Mouse (Mus musculus) kidney, adult 18-20 months (tissue): Measurements from ENCODE around the gene 0610012G03Rik.
A peak's percentile ranks its signal among the peaks of the same experiment; 100 is the strongest.
"Not testable (repeated sequence)": the region's sequence is repeated elsewhere in the genome, so short reads cannot be mapped to it uniquely, and the experiment has no call there.

Source experiments
- DNase-seq: peaks from one replicate; pipeline ENCODE4 v3.0.0; 2021

Gene 0610012G03Rik

GRCm38 (mm10) chr16:31948345-31948774 lies at the start of gene 0610012G03Rik, which contains the start of gene Ncbp2:
Gene 0610012G03Rik, minus strand, starts transcription at chr16:31948494.
Gene Ncbp2, plus strand, starts transcription at chr16:31948513.
- DNase-seq: peak; percentile 97

GRCm38 (mm10) chr16:31996371-31996770 lies 48.1 kb upstream of the 0610012G03Rik start:
- DNase-seq: no peak

GRCm38 (mm10) chr16:31993946-31994345 lies 45.7 kb upstream of the 0610012G03Rik start:
- no peak for DNase-seq

- no peak for DNase-seq
Measured at GRCm38 (mm10) chr16:31993195-31993594, 44.9 kb upstream of the 0610012G03Rik start.

- no peak for DNase-seq
Measured at GRCm38 (mm10) chr16:31992039-31992438, 43.7 kb upstream of the 0610012G03Rik start.

GRCm38 (mm10) chr16:31980946-31981345 lies 32.7 kb upstream of the 0610012G03Rik start:
- no peak for DNase-seq

GRCm38 (mm10) chr16:31979501-31979900 lies 31.2 kb upstream of the 0610012G03Rik start:
- DNase-seq: no peak

GRCm38 (mm10) chr16:31975258-31975657 lies 27.0 kb upstream of the 0610012G03Rik start:
- no peak for DNase-seq

- DNase-seq: no peak
Measured at GRCm38 (mm10) chr16:31963224-31963623, 14.9 kb upstream of the 0610012G03Rik start.

- DNase-seq: no peak
Measured at GRCm38 (mm10) chr16:31947901-31948316, 385 bp downstream of the 0610012G03Rik start.

GRCm38 (mm10) chr16:31947333-31947732 lies 961 bp downstream of the 0610012G03Rik start:
- DNase-seq: no peak

GRCm38 (mm10) chr16:31945986-31946385 lies 2.3 kb downstream of the 0610012G03Rik start:
- not testable (repeated sequence) for DNase-seq

GRCm38 (mm10) chr16:31945372-31945771 lies 2.9 kb downstream of the 0610012G03Rik start:
- no peak for DNase-seq

GRCm38 (mm10) chr16:31944698-31945255 lies 3.5 kb downstream of the 0610012G03Rik start:
- no peak for DNase-seq

GRCm38 (mm10) chr16:31943980-31944379 lies 4.3 kb downstream of the 0610012G03Rik start:
- peak; percentile 80 for DNase-seq

GRCm38 (mm10) chr16:31940586-31940985 lies 7.7 kb downstream of the 0610012G03Rik start:
- no peak for DNase-seq

GRCm38 (mm10) chr16:31938856-31939255 lies 9.4 kb downstream of the 0610012G03Rik start:
- no peak for DNase-seq

- DNase-seq: no peak
Measured at GRCm38 (mm10) chr16:31936568-31936967, 11.7 kb downstream of the 0610012G03Rik start.

- no peak for DNase-seq
Measured at GRCm38 (mm10) chr16:31935091-31935979, 13.0 kb downstream of the 0610012G03Rik start.

GRCm38 (mm10) chr16:31934550-31935010 lies 13.7 kb downstream of the 0610012G03Rik start:
- DNase-seq: no peak

- DNase-seq: peak; percentile 50
Measured at GRCm38 (mm10) chr16:31933751-31934549, 14.3 kb downstream of the 0610012G03Rik start, which contains the start of gene Pigz. Gene Pigz, plus strand, starts transcription at chr16:31933851.

GRCm38 (mm10) chr16:31932840-31933697 lies 15.2 kb downstream of the 0610012G03Rik start:
- peak; percentile 81 for DNase-seq
